Mouse (Mus musculus) inflammation-experienced regulatory T-cells, adult 6 months (primary cell): ENCODE measurements around the gene Elfn1. TPM values are rescaled to one million over a fixed set of nuclear protein-coding genes. Genes with fewer than 3 reads are reported as not detected.
"Not testable (repeated sequence)": the region's sequence is repeated elsewhere in the genome, so short reads cannot be mapped to it uniquely, and the experiment has no call there.

Experiments
- ATAC-seq: one replicate; pipeline ENCODE4 v1.8.0; 2017
- polyA plus RNA-seq, 3 experiments: library from polyadenylated mRNA; unstranded; fragments of 100-300 nt; shearing (Covaris generic); gene quantifications; one replicate each; pipeline ENCODE4 v1.2.1; 2017

Gene Elfn1
- polyA plus RNA-seq, 3 experiments from 2014 or later: not detected

DNA sequence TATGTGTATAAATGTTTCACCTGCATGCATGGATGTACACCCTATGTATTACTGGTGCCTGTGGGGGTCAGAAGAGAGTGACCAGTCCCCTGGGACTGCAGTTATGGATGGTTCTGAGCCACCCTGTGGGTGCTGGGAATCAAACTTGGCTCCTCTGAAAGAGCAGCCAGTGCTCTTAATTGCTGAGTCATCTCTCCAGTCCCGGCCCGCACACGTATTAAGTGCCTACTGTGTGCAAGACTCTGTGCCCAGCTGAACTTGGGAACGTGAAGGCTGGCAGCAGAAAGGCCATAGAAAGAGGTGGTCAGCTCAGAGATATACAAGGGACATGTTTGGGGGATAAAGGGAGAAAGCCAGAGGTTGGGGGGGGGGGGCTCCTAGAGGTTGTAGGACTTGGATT lies 68.8 kb downstream of the Elfn1 start:
- ATAC-seq: no peak

DNA sequence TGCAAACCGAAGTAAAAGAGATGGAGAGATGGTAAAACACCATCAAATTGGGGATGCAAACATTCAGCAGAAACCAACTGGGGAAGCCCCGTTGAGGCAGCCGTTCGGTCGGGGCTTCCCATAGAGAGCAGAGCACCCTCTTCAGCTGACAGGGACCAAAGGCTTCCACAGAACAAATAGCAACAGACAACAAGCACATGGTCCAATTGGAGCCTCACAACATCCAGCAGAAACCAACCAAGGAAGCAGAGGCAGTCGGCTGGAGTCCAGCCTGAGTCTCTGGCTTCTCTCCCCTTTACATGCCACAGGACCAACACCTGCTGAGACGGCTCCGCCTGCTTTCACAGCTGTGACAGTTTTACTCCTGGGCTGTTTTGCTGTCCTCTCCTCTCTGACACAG lies 69.7 kb downstream of the Elfn1 start:
- ATAC-seq: no peak

DNA sequence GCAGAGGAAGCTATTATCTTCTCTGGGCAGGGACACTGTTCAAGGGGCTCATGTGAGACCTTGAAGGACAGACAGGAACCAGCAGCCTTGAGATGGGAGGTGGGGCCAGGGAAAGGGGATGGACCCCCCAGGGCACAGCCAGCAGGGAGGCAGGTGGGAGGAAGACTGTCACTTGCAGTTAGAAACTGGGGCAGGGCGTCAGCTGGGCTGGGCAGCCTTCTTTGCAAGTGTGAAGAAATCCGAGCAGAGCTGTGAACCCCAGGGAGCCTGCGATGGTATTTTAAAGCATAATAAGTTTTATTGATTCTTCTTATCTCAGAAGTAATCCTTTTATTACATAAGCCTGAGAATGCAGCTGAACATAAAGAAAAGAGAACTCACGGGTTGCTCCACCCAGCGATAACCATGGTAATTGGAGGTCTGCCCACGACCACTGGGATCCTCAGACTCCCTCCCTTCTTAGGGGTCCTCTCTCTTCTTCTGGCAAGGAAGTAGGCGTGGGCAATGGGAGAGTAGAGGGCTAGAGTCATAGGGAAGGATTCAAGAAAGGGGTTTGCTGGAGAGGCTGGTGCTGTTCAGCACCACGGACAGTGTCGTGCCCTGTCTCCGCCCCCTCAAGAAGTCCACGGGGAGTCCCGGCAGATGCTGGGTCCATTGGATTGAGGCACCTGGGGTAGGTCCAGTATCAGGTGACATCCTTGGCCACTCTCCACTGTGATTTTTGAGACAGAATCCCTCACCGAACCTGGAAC lies 71.0 kb downstream of the Elfn1 start:
- ATAC-seq: no peak

DNA sequence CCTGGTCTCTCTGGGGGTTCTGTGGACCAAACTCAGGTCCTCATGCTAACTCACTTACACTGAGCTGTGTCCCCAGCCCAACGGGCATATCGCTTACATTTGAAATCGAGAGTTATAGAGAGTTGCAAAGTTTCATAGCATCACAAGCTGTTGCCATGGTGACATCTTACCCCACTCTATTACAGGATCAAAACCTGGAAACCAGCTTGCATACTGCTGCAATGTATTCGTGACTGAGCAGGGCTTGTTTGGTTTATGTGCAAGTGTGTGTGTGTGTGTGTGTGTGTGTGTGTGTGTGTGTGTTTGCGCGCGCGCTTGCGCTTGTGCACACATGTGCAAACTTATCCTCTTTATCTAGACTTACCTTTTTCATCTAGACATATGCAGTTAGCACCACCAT lies 71.6 kb downstream of the Elfn1 start:
- ATAC-seq: no peak

DNA sequence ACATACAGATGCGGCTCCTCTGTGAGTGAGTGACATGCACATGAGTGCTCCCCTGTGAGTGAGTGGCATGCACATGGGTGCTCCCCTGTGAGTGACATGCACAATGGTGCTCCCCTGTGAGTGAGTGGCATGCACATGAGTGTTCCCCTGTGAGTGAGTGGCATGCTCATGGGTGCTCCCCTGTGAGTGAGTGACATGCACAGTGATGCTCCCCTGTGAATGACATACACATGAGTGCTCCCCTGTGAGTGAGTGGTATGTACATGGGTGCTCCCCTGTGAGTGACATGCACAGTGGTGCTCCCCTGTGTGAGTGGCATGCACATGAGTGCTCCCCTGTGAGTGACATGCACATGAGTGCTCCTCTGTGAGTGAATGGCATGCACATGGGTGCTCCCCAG lies 74.2 kb downstream of the Elfn1 start:
- ATAC-seq: no peak

DNA sequence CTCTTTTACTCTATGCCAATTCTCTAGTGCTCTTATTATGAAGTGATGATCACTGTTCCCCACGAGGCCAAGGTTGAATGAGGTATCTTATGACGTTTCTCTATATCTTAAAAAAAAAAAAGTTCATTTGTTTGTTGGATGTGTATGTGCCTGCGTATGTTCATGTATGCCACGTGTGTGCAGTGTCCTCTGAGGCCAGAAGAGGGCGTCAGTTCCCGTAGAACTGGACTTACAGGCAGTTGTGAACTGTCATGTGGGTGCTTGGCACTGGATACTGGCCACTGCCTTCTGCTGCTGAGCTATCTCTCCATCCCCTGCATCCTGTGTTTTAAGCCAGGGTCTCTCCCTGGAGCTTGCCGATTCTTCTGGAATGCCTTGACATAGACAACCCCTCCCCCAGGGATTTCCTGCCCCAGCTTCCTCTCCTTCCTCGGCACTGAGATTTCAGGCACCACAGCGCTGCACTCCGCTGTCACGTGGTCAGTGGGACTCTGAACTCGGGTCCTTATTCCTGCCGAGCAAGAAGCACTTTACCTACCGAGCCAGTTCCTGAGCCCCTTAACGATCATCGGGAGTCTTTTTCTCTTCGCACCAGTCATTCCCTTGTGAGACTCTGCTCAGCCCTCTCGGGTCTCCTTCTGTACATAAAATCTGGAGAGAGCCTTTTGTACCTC lies 77.5 kb downstream of the Elfn1 start:
- ATAC-seq: no peak

DNA sequence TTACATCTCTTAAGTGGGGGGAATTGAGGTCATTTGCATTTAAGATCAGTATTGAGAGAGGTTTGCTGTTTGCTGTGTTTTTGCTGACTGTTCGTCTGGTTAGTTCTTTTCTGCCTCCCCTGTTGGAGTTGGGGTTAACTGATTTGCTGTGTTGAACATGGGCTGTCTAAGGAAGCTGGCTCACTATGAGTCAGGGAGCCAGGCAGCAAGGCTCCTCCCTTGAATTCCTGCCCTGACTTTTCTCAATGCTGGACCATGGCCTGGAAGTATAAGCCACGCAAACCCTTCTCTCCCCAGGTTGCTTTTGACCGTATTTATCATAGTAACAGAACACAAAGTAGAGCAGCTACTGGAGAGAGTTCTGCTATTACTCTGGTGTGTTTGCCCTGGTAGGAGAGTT lies 83.8 kb downstream of the Elfn1 start:
- ATAC-seq: no peak

DNA sequence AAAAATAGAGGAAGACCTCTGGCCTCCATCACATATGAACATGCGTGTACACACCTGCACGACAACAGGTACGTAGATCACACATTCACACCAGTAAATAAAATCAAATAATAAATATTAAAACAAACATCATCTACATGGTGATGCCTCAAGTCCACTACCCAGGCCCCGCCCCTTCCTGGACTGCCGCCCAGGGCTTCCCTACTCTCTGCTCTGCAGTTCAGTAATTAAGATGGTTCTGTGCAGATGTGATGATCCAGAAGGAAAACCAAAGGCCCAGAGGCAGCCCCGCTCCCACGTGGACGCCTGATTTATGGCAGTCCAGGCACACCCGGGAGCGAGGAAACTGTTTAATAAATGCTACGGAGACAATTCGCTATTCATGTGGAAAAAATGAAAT lies 90.6 kb downstream of the Elfn1 start:
- not testable (repeated sequence) for ATAC-seq

DNA sequence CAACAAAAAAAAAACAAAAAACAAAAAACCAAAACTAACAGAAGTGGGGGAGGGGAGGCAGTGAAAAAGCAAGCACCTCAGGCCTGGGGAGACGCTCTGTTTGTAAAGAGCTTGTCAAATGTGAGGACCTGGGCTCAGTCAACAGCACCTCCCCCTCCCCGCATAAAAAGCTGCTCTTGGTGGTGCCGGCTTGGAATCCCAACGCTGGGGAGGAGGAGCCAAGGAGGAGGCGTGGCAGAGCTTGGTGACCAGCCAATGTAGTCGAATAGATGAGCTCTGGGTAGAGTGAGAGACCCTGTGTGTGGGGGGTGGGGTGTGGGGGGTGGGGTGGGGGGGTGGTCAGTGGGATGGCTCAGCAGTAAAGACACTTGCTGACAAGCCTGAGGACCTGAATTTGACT lies 91.2 kb downstream of the Elfn1 start:
- ATAC-seq: no peak

DNA sequence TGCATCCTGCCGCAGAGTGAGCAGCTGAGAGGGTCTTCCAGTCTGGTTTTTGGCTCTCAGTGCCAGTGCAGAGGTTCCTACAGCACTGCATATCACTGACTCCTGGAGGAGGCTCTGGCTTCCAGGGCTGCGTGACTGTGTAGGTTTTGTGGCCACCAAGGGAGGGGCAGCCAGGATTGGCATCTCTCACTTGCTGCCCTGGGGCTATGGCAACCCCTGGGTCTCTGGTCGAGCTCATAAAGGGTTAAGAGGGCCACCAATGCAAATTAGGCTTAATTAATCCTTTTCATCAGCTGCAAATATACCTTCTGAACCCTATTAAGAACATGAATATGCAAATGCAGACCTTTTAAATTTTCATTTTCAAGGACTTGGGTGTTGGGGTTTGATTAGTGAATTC lies 94.8 kb downstream of the Elfn1 start:
- ATAC-seq: no peak

DNA sequence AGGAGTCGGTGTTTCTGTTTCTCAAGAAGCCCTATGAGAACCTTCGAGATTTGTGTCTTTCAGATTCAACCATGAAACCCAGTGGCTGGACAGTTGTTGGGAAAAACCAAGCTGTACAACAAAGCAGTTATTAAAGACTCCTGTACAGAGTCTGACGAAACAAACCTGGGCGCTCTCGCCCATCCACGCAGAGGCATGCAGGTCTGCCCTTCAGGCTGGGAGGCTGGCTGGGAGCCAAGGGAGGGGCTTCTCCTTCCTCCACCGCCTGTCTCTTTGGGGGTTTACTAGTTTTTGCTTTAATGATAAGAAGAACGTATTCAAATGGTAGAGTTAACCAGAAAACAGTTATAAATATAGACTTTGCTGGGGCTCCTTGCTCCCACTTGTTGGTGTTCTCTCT lies 99.1 kb downstream of the Elfn1 start:
- no peak for ATAC-seq

DNA sequence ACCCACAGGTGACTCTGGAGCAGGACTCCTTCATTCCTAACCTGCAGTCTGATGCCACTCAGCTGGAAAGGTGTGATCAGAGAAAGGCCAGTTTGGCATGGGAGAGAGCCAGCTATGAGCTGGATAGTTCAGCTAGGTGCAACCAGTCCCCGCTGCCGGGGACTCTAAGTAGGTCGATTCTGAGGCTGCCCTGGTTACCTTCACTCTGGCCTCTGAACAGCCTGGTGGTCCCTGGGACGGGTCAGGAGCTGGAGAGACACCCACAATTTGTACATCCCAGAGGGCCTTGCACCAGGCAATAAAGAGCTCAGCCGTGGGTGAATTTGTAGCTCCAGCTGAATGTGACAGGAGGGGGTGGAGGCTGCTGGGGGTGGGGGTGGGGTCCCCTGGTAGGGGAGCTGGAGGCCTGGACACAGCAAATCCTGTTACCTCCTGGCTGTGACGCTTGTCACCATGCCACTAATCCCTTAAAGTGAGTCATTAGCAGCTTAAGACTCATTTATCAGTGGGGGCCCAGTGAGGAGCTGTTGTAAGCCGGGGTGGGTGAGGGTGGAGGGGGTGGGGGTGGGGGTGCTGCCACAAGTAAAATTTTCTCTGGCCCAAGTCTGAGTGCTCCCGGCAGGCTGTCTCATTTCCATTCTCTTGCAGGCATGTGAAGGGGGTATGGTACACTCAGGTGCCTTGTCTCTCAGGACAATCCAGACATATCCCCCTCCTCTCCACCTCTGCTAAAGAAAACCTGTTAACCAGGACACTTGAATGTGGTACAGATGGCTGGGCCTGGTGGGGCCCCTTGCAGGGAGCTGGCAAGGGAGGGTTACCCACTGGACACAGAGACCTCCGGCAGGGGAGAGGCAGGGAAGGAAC lies 100.1 kb downstream of the Elfn1 start:
- ATAC-seq: no peak

DNA sequence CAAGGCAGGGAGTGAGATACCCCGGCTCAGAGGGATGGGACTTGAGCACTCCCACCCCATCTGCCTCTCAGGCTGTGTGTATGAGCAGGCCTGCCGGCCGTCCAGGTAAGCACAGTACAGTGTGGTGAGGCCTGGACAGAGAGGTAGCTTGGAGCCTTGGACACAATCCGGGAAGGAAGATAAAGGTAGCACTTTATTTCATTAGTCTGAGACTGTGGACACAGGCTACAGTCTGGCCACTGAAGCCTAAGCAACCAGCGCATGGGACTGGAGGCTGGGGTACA lies 100.7 kb downstream of the Elfn1 start:
- ATAC-seq: no peak

DNA sequence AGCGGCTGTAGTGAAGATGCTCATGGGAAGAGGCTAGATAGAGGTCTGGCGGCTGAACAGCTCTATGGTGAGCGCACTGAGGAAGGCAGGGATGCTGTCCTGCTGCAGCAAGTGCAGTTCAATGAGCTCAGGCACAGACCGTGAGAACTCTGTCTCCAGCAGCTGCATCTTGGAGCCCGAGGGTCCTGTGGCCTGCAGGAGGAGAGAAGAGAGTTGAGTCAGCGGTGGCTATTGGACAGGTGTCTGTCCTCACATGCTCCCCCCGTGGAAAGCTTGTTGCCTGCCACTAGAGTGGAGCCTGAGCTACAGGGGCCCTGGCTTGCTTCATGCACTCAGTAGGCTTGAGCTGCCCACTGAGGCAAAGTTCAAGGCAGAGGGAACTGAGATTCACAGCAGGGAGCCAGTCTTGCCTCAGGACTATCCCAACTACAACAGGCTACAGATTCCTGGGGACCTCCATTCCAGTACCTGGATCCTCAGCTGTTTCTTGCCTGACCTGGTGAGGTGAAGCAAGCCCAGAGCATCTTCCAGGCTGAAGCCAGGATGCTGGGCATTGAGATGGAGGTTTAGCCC lies 101.4 kb downstream of the Elfn1 start:
- no peak for ATAC-seq

DNA sequence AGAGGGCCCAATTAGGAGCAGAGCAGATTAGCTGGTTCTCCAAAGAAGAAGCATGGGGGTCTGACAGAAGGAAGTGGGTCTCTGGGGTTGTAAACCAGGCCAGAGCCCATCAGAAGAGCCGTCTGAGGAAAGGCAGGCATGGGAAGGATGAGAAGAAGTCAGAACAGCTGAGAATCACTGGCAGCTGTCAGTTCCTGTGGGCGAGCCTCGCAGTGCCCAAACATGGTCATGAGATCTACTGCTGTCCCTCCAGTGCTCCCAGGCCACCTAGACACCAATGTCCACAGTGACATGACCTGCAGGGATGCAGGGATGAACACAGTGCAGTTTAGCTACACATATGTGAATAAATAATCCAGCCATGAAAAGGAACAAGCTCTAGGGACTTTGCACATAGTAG lies 102.7 kb downstream of the Elfn1 start:
- no peak for ATAC-seq

DNA sequence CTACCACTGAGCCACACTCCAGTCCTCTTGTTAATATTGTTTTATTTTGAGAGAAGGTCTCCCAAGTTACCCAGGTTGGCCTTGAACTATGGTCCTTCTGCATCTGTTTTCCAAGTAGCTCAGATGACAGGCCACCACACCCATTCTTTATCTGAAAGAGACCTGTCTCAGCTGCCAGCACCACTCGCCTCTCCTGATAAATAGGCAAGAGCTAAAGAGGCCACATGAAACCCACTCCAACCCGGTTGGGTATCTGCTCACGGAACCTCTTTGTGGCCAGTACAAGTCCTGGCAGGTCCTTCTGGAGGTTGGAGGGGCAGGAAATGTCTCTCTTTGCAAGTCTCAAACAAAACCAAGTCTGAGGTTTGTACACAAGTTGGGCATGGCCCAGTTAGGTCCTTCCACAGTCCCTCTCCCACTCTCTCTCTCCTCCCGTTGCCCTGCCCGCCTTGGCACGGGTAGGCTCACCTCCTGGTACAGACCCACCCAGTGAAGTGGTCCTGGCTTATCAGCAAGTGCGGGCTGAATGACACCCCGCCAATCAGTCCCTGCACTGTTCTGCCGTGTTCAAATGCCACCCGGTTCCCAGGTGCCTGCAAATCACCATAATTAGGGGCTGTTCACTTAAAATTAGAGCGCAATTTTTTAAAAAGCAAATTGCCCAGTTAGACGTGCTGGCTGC lies 104.7 kb downstream of the Elfn1 start:
- ATAC-seq: no peak

DNA sequence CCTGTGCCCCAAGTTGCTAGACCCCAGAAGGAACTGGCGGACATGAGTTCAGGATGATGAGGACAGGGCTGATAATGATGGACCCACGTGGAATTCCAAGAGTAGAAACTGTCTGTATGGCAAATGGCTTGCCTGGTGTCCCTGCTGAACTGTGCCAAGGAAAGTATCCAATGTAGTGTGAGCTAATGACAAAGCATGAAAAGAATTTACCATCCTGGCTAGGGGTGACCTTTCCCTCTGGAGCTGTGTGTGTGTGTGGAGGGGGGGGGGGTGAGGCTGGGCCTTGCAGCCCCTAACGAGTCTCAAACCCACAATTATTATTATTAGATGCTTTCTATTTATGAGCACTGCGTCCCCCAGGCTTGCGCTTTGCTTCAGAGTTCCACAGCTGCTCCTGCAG lies 105.9 kb downstream of the Elfn1 start:
- ATAC-seq: no peak

DNA sequence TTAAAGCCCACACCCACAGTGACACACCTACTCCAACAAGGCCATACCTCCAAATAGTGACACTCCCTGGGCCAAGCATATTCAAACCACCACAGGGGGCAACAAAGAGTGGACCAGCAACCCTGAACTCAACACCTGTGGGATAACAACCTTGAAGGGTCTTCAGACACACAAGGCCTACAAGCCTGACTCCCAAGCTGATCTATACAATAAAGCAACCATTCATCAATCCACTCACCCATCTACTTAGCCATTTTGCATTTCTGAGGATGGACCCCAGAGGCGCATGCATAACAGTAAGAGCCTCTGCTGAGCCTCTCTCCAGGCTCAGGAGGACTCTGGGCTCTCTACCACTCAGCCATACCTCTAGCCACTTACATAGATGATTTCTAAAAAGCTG lies 109.2 kb downstream of the Elfn1 start:
- no peak for ATAC-seq

DNA sequence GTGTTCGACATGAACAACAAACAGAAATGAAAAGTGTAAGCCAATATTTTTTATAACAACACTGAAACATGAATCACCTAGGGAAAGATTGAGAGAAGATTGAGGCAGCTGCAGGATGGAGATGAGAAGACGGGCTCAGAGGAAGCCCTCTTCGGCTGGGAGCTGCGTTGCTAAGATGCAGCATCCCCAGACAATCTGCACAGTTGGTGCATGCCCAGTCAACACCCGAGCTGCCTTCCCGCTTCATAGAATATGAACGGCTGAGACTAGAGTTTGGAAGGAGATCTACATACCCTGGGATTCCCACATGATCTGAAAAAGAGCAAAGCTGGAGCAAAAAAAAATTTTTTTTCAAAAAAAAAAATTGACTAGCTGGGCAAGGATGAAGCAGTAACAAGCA lies 111.0 kb downstream of the Elfn1 start:
- ATAC-seq: no peak

DNA sequence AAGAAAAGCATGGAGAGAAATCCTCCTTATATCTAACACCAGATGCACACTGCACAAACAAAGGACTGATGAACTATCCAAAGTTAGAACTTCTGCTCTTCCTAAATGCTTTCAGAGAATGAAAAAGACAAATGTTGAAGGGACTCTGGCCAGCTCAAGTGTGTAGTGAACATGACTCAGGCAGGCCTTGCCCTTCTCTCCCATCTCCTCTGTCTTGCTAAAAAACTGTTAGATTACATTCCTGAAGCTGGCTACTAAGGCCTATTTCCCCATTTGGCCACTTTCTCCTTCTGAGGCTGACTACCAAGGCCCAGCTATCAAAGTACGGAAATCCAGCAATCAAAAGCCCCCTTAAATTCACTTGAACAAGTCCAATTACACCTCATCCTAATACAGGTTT lies 111.9 kb downstream of the Elfn1 start:
- ATAC-seq: no peak

DNA sequence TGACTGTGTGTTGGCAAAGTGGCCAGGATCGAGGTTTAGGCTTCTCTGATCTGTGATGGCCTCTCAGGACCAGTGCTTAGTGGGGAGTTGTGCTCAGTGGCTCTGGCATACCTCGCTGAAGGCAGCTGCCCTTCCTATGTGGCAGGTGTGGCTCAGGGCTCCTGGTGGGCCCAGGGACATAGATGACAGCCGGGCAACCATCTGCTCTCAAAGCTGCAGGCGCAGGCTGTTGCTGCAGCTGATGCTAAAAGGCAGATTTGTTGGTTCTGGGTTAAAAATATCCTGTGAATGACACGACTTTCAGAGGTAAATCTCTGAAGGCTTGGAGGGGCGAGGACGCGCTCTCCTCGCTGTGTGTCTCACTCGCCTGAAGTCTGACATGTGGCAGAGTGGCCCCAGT lies 114.0 kb downstream of the Elfn1 start:
- ATAC-seq: no peak

DNA sequence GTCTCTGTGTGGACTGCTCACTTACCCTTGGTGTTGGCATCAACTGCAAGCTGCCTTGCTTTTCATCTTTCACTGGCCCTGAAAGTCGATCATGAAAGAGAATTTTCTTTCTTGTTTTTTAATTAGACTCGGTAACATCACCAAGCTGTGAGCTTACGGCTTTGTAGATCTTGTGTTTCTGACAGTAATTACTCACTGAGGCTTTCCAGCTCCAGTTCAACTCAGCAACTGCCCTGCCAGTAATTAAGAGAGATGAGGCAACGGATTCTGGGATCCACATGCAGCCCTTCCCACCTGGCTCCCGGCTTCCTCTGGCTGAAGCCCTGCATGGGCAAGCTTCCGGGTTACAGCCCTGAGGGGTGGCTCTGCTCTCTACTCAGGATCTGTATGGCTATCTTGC lies 115.1 kb downstream of the Elfn1 start:
- no peak for ATAC-seq

DNA sequence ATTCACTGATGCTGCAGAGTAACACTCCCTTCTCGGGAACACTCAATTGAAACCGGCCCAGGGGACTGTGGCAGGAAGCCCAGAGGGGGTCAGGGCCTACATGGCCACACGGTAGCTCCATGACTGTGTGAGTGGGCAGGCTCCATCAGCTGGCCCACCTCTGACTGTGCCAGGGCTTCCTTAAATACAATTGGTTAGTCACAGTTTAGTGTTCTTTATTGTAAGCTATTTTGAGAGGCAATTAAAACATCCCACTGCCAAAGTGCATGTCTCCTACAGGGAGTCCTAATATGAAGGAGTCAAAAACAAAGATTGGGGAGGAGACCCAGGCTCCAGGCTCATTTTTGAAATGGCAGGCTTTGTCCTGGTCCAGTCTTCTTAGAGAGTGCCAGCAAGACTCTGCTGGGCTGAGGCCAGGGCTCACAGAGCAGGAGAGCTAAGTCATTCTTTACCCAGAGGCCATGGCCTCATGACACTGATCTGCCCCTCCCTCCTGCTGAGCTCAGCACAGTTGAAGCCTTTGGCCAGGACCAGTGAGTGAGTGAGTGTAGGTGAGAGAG lies 116.3 kb downstream of the Elfn1 start:
- no peak for ATAC-seq
